Mouse (Mus musculus) layer of hippocampus, adult 2 months (tissue): ENCODE measurements at regions not wholly inside any gene's neighbourhood (a gene's known extent, or its start where the extent isn't known, plus 50 kb on each side); places are given as distances from the start of the nearest gene placed in this dataset.

Experiments used
- DNase-seq, 2 experiments: peaks; one replicate each; pipeline ENCODE4 v3.0.0; 2022; ENCODE audit warnings: low spot score in 2 of 2
- H3K27ac ChIP-seq: fragments of 200-600 bp; 2 replicates; pipeline ENCODE4 v1.8.1; 2022
- H3K4me3 ChIP-seq: fragments of 200-600 bp; 2 replicates; pipeline ENCODE4 v1.8.1; 2022; ENCODE audit warnings: mild to moderate bottlenecking
- CTCF ChIP-seq: fragments of 200-600 bp; conservative IDR thresholded peaks from 2 replicates; pipeline ENCODE4 v1.8.1; 2022; ENCODE audit warnings: antibody characterized with exemption, mild to moderate bottlenecking, moderate library complexity

GRCm38 (mm10) chr19:30452671-30453070, 96.8 kb downstream of the Dkk1 start:
- DNase-seq, result no peak
- Histone ChIP-seq H3K27ac (no peak overlapping the region), H3K4me3 (no peak overlapping the region)
- no peak for TF ChIP-seq CTCF

GRCm38 (mm10) chr19:30483436-30483835, 66.0 kb downstream of the Dkk1 start:
- TF ChIP-seq CTCF, result no peak
- DNase-seq, result no peak
- no peak overlapping the region for H3K27ac ChIP-seq

GRCm38 (mm10) chr19:30489786-30490185, 59.7 kb downstream of the Dkk1 start:
- no peak overlapping the region for H3K4me3 ChIP-seq
- no peak for DNase-seq
- H3K27ac ChIP-seq, result no peak overlapping the region
- no peak for TF ChIP-seq CTCF

More at GRCm38 (mm10) chr19:30483436-30483835, 66.0 kb downstream of the Dkk1 start:
- H3K4me3 ChIP-seq, result no peak overlapping the region

- H3K27ac ChIP-seq, result no peak overlapping the region
- TF ChIP-seq CTCF, result no peak
- no peak overlapping the region for H3K4me3 ChIP-seq
- no peak for DNase-seq
Observed at GRCm38 (mm10) chr19:30490916-30491315, 58.5 kb downstream of the Dkk1 start.
